In genomic region chr7:43442684-43443083, GRCm38 (mm10) we compare ENCODE assay signal across 1 mouse cellular context.
TF ChIP-seq lines count a peak whose summit lies in the region.

No protein-coding gene starts in this region.

TF ChIP-seq in MEL, 35 proteins besides CTCF, POLR2A, EP300 and RAD21 (continued from another document):
- no peak for TF ChIP-seq RCOR1 (IDR thresholded peaks at IDR 0.05; ENCODE audit: low read depth, low read length)
- no peak for TF ChIP-seq KAT2A (conservative IDR thresholded peaks at IDR 0.05; ENCODE audit: low read depth, low read length)
- TF ChIP-seq MAFK (IDR thresholded peaks at IDR 0.05; ENCODE audit: borderline replicate concordance, low read depth, low read length), result no peak
- TF ChIP-seq ZNF384 (IDR thresholded peaks at IDR 0.05; ENCODE audit: low read depth, low read length), result no peak
- no peak for TF ChIP-seq MAZ (IDR thresholded peaks at IDR 0.05; ENCODE audit: low read depth, low read length)
- no peak for TF ChIP-seq USF1 (IDR thresholded peaks at IDR 0.05; ENCODE audit: low read depth, low read length)
